Mouse (Mus musculus) skeletal muscle tissue, postnatal 0 days (tissue): ENCODE measurements around the gene Men1. TPM values are rescaled to one million over a fixed set of nuclear protein-coding genes. Genes with fewer than 3 reads are reported as not detected.

Experiments used
- microRNA-seq, 2 experiments: library from miRNA; unstranded; fragments of <30 nt; microRNA quantifications; one replicate each; pipeline ENCODE4; 2016
- polyA plus RNA-seq: library from polyadenylated mRNA; unstranded; fragments of >200 nt; fragmentation: Nextera tagmentation; extraction: Ambion mirVana; gene quantifications from 2 replicates; pipeline ENCODE4 v1.2.1, GENCODE M21; 2015

Men1 gene
- polyA plus RNA-seq, result 18.5 and 21.1 TPM in 2 replicates

DNA sequence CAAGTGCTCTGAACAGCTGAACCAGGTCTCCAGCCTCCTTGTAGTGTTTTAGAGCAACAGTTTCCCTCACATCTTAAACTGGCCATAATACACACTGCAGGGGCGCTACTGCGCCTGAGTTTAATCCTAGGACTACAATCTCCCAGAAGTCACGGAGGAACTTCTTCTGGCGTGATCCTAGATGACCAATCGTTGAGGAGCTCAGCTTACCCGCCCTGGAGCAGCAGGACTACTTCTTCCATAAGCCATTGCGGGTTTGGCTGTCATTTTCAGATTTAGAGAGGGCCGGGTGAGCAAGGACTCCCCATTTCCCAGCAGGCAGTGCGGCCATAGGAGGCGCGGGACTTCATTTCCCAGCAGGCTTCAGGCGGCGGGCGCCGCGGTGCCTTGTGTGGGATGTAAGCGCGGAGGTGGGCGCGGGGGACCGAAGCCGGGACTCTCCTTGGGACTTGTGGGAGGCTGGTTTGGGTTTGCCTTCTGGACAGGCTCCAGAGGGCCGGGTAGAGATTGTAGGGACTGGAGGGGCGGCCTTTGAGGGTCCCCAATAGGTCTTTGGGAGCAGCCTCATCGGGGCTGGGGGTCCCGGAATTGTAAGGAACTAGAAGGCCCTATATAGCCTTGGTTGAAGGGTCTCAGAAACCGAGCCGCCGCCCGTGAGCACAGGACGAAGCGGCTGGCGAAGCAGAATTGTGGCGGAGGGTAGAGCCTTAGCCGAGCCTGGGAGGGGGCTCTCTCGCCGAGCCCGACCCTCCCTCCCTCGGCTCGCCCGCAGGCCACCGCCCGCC lies at the start of gene Men1:
Men1 (plus strand) TSS at position 307 of the 785 bp plus-strand sequence.

DNA sequence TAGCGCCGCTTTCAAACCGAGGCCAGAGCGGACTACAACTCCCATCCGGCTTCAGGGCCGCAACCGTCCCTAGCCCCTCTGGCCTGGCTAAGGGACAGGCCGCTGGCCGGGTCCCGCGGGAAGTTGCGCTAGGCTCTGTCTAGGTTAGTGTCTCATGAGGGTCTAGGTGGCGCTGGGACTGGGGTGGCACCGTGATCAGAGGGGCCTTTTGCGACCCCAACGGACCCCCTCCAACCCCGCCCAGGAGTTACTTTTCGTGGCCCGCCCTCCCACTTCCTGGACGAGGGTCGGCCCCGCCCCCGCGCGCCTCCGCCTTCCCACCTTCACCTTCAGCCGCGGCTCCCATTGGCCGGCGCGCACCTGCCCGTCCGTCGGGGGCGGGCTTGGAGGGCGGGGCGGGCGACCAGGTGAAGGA lies 28.6 kb upstream of the Men1 start, which contains the start of gene Cdc42bpg:
Cdc42bpg (plus strand) TSS at position 320 of the 415 bp plus-strand sequence.

DNA sequence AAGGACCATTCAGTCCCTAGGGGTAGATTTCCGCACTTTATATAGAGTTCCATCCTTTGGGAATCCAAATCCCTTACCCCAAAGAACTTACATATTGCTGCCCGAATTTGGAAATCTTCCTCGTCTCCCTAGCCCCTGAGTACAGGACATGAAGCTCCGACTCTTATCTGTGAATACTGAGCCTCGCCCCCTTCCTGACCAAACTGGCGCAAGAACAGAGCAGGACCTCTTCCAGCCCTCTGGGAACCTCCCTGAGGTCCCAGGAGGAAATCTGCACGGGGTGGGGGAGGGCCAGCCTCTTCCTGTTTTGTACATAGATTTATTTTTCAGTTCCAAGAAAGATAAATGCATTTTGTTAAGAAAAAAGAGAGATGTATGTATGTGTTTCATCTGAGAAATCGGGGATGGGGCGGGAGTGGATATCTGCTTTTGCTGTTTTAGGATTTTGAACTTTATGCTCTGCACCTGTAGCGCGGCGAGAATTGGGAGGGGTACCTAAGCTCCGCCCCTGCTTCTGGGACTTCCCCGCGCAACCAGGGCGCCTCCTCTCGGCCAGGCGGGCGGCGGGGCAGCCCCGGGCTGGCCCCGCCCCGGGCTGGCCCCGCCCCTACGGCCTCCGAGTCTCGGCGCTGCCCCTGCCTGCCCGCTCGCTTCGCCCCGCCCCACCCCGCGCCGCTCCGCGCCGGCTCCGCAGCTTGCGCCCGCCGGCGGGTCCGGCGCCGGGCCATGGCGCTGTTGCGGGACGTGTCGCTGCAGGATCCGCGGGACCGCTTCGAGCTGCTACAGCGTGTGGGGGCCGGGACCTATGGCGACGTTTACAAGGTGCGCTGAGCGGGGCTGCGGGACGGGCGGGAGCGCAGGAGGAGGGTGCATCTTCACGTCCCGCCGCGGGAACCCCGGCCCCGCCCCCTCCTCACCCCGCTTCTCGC lies 6.0 kb downstream of the Men1 start, which contains the start of gene Map4k2:
Map4k2 (plus strand) TSS at position 612 of the 929 bp plus-strand sequence.

DNA sequence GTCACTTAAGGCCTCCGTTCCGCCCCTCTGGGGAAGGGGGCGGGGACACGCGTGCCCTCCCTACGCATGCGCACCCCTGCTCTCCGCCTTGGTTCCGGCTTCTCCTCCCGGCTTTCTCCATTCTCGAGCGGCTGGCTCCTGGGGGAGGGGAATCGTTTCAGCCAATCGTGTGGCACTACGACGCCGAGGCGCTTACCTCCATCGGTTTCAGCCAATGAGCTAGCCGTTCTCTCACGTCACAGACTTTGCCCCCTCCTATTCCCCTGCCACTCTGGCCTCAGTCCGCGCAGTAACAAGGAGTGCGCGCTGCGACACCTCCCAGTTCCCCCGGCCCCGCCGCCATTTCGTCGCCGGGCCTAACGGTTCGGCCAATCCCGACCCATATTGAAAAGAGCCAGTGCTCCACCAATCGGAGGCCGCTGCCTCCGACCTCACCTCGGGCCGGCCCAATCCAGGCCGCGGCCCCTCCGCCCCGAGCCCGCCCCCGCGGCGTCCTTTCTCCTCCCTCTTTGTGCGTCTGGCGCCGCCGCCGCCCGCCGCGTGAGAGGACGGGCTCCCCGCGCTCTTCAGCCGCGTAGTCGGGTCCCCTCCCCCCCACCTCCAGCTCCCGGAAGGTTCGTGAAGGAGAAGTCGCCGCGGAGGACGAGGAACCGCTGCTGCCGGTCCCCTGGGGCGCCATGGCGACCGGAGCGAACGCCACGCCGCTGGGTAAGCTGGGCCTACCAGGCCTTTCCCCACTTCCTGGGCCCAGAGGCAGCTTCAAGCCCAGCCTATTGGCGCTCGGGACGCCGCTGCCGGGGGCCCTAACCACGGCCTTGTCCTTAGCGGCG lies 28.8 kb downstream of the Men1 start, which contains the start of gene Sf1:
Sf1 (plus strand) TSS at position 280 of the 830 bp plus-strand sequence.

DNA sequence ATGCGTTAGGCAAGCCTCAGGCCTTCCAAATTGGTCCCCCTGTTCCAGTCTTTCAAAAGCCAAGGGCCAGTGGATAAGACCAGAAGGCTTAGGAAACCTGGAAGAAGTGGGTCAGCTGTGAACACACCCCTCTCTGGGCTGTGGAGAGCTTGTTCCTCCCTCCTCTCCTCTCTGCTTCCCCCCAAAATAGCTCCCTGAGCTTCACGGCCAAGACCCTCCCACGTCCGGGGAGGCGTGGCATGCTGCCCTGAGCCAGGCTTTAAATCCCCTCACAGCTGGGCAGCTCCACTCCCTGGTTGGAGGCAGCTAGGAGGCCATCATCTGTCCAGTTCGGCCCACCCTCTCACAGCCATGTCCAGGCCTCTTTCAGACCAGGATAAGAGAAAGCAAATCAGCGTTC lies 49.3 kb downstream of the Men1 start, which contains the start of gene Pygm:
Pygm (plus strand) TSS at position 272 of the 400 bp plus-strand sequence.

Small RNAs within 50 kb of the gene (microRNA-seq; reads per million reads assigned to microRNA genes)
- gene Mir6989, result 0.10 to 0.64 reads per million in 2 experiments

Other genes with a start within 250 kb of the Men1 start
- gene Cdca5, start 250.0 kb upstream of the Men1 start, polyA plus RNA-seq, result 6.3 and 7.4 TPM in 2 replicates
- gene AC131692.1, start 240.6 kb upstream of the Men1 start, polyA plus RNA-seq, result not detected in 2 replicates
- gene Naaladl1, start 229.2 kb upstream of the Men1 start, polyA plus RNA-seq, result 0.06 and 0.17 TPM in 2 replicates
- 27.7 and 29.1 TPM in 2 replicates for gene Sac3d1, start 216.3 kb upstream of the Men1 start, polyA plus RNA-seq
- 19.0 and 19.4 TPM in 2 replicates for gene Snx15, start 206.7 kb upstream of the Men1 start, polyA plus RNA-seq
- 0.27 and 0.34 TPM in 2 replicates for gene Batf2, start 194.0 kb upstream of the Men1 start, polyA plus RNA-seq
- gene Arl2, start 193.4 kb upstream of the Men1 start, polyA plus RNA-seq, result 103 and 109 TPM in 2 replicates
- gene Majin, start 150.6 kb upstream of the Men1 start, polyA plus RNA-seq, result not detected in 2 replicates
- not detected in 2 replicates for gene Gpha2, start 108.6 kb upstream of the Men1 start, polyA plus RNA-seq
- gene Ppp2r5b, start 99.1 kb upstream of the Men1 start, polyA plus RNA-seq, result 14.8 and 16.1 TPM in 2 replicates
- 4.6 and 5.9 TPM in 2 replicates for gene Atg2a, start 93.3 kb upstream of the Men1 start, polyA plus RNA-seq
- gene Ehd1, start 58.3 kb upstream of the Men1 start, polyA plus RNA-seq, result 59.1 and 78.1 TPM in 2 replicates
- 0.41 and 0.46 TPM in 2 replicates for gene Cdc42bpg, start 28.5 kb upstream of the Men1 start, polyA plus RNA-seq
- gene Map4k2, start 6.2 kb downstream of the Men1 start, polyA plus RNA-seq, result 4.4 and 4.9 TPM in 2 replicates
- 45.9 and 50.2 TPM in 2 replicates for gene Sf1, start 28.7 kb downstream of the Men1 start, polyA plus RNA-seq
- 1,248 and 1,567 TPM in 2 replicates for gene Pygm, start 49.4 kb downstream of the Men1 start, polyA plus RNA-seq
- 77.1 and 83.7 TPM in 2 replicates for gene Rasgrp2, start 64.4 kb downstream of the Men1 start, polyA plus RNA-seq
- 0.54 and 0.63 TPM in 2 replicates for gene Nrxn2, start 83.8 kb downstream of the Men1 start, polyA plus RNA-seq
- gene Slc22a12, start 208.1 kb downstream of the Men1 start, polyA plus RNA-seq, result not detected in 2 replicates